In genomic region chr3:88425708-88426420, GRCm38 (mm10) we compare ENCODE assay signal across 10 mouse cellular contexts. TPM values are rescaled to one million over a fixed set of nuclear protein-coding genes. Genes with fewer than 3 reads are reported as not detected.
DNase-seq lines count a peak whose midpoint lies in the region; ATAC-seq and TF ChIP-seq lines count a peak whose summit lies in the region.
"Had no signal": no experiment of that assay in that cellular context is flagged by ENCODE, and none has a peak within 500 bp of the region (broad histone marks: within the 10 kb centered on the region; RNA-seq: fewer than 3 reads in every experiment).

No protein-coding gene starts in this region.

- no peak for DNase-seq in stomach, postnatal 0 days (ENCODE audit: low spot score)
- no peak for DNase-seq in liver, embryonic 11.5 days (ENCODE audit: low spot score)
- no peak for DNase-seq in ovary, postnatal 10 days (ENCODE audit: low spot score)
- no peak for DNase-seq in cerebellum, postnatal 4 days (ENCODE audit: low spot score in 2 of 2)
- DNase-seq in left cerebral cortex, postnatal 4 days: no peak

- intact Hi-C loops in left cerebral cortex, postnatal 4 days (cut with DNase I): no loop called here

- peaks cover 8% of the 10 kb centered on the region for H3K36me3 ChIP-seq in hindbrain, embryonic 13.5 days
- H3K36me3 ChIP-seq in hindbrain, embryonic 12.5 days: peaks cover 6% of the 10 kb centered on the region
- H3K36me3 ChIP-seq in stomach, embryonic 15.5 days: no peaks in the 10 kb centered on the region; the same call in 1 of the 2 replicates
- no peaks in the 10 kb centered on the region for H3K36me3 ChIP-seq in stomach, postnatal 0 days (ENCODE audit: control insufficient read depth, insufficient read depth, low read length)
- H3K36me3 ChIP-seq in liver, embryonic 11.5 days (ENCODE audit: control insufficient read depth, insufficient read depth, low read length): peaks cover 4% of the 10 kb centered on the region; the same call in 1 of the 2 replicates

- no peak for ATAC-seq in hindbrain, embryonic 13.5 days (ENCODE audit: low FRiP score)
- ATAC-seq in hindbrain, embryonic 12.5 days (ENCODE audit: low FRiP score): no peak
- ATAC-seq in stomach, embryonic 15.5 days (ENCODE audit: insufficient read depth, low FRiP score, low read depth): no peak
- no peak for ATAC-seq in stomach, postnatal 0 days (ENCODE audit: low FRiP score, low TSS enrichment)
- ATAC-seq in liver, embryonic 11.5 days (replicated peaks; ENCODE audit: low FRiP score): no peak

- WGBS in hindbrain, embryonic 13.5 days: 89% methylated on average over 10 of the region's 10 CpGs
- 89% methylated on average over 10 of the region's 10 CpGs for WGBS in hindbrain, embryonic 12.5 days
- WGBS in stomach, embryonic 15.5 days: 82% methylated on average over 10 of the region's 10 CpGs
- WGBS in stomach, postnatal 0 days: 76% methylated on average over 10 of the region's 10 CpGs
- WGBS in liver, embryonic 11.5 days: 78% methylated on average over 10 of the region's 10 CpGs

- TF ChIP-seq CTCF in stomach, postnatal 0 days (IDR thresholded peaks at IDR 0.05; ENCODE audit: low read depth): no peak

- no peaks in the 10 kb centered on the region for H3K9me3 ChIP-seq in hindbrain, embryonic 13.5 days
- no peaks in the 10 kb centered on the region for H3K9me3 ChIP-seq in hindbrain, embryonic 12.5 days (replicated peaks)
- H3K9me3 ChIP-seq in stomach, embryonic 15.5 days: no peaks in the 10 kb centered on the region
- H3K9me3 ChIP-seq in stomach, postnatal 0 days (ENCODE audit: control insufficient read depth, low read length): no peaks in the 10 kb centered on the region
- no peaks in the 10 kb centered on the region for H3K9me3 ChIP-seq in liver, embryonic 11.5 days (ENCODE audit: control insufficient read depth, low read length)

- H3K4me3 ChIP-seq in hindbrain, embryonic 13.5 days: no peak overlapping the region
- H3K4me3 ChIP-seq in hindbrain, embryonic 12.5 days: no peak overlapping the region
- H3K4me3 ChIP-seq in stomach, embryonic 15.5 days (replicated peaks): no peak overlapping the region
- H3K4me3 ChIP-seq in stomach, postnatal 0 days (ENCODE audit: low read depth, low read length): no peak overlapping the region
- no peak overlapping the region for H3K4me3 ChIP-seq in liver, embryonic 11.5 days (ENCODE audit: low read depth, low read length)

- H3K4me2 ChIP-seq in hindbrain, embryonic 13.5 days: 0 out of 2 replicates have a peak overlapping the region, but pooled peaks have one; percentile 37
- H3K4me2 ChIP-seq in hindbrain, embryonic 12.5 days (replicated peaks): no peak overlapping the region
- peak overlapping the region; percentile 41 for H3K4me2 ChIP-seq in stomach, embryonic 15.5 days
- H3K4me2 ChIP-seq in stomach, postnatal 0 days (replicated peaks; ENCODE audit: low read depth): no peak overlapping the region
- peak overlapping the region; percentile 91 for H3K4me2 ChIP-seq in liver, embryonic 11.5 days

- no peak for TF ChIP-seq EP300 in stomach, postnatal 0 days (optimal IDR thresholded peaks at IDR 0.05)

- H3K27ac ChIP-seq in hindbrain, embryonic 13.5 days: no peak overlapping the region
- H3K27ac ChIP-seq in hindbrain, embryonic 12.5 days: no peak overlapping the region
- H3K27ac ChIP-seq in stomach, embryonic 15.5 days: no peak overlapping the region
- no peak overlapping the region for H3K27ac ChIP-seq in stomach, postnatal 0 days (replicated peaks)
- H3K27ac ChIP-seq in liver, embryonic 11.5 days (ENCODE audit: low read depth, low read length): no peak overlapping the region

- no peaks in the 10 kb centered on the region for H3K27me3 ChIP-seq in hindbrain, embryonic 13.5 days
- no peaks in the 10 kb centered on the region for H3K27me3 ChIP-seq in hindbrain, embryonic 12.5 days
- no peaks in the 10 kb centered on the region for H3K27me3 ChIP-seq in stomach, embryonic 15.5 days (replicated peaks)
- H3K27me3 ChIP-seq in stomach, postnatal 0 days (ENCODE audit: control insufficient read depth, insufficient read depth, low read length): no peaks in the 10 kb centered on the region
- H3K27me3 ChIP-seq in liver, embryonic 11.5 days (replicated peaks; ENCODE audit: control insufficient read depth, insufficient read depth, low read length): no peaks in the 10 kb centered on the region

- no peak overlapping the region for H3K9ac ChIP-seq in hindbrain, embryonic 13.5 days
- no peak overlapping the region for H3K9ac ChIP-seq in hindbrain, embryonic 12.5 days
- H3K9ac ChIP-seq in stomach, embryonic 15.5 days: no peak overlapping the region
- H3K9ac ChIP-seq in stomach, postnatal 0 days (ENCODE audit: low read length): no peak overlapping the region
- no peak overlapping the region for H3K9ac ChIP-seq in liver, embryonic 11.5 days (ENCODE audit: low read depth, low read length)

- H3K4me1 ChIP-seq in hindbrain, embryonic 13.5 days (replicated peaks): peaks cover 33% of the 10 kb centered on the region
- peaks cover 28% of the 10 kb centered on the region for H3K4me1 ChIP-seq in hindbrain, embryonic 12.5 days
- peaks cover 28% of the 10 kb centered on the region for H3K4me1 ChIP-seq in stomach, embryonic 15.5 days
- H3K4me1 ChIP-seq in stomach, postnatal 0 days (replicated peaks; ENCODE audit: control insufficient read depth, insufficient read depth): peaks cover 7% of the 10 kb centered on the region
- H3K4me1 ChIP-seq in liver, embryonic 11.5 days (replicated peaks; ENCODE audit: control insufficient read depth, insufficient read depth, low read length): peaks cover 24% of the 10 kb centered on the region

RNA-seq across cellular contexts. Expression of gene Slc25a44, which starts 0.9 kb away (rescaled TPM):
- polyA plus RNA-seq in hindbrain, embryonic 13.5 days (2015; fragmentation: Nextera tagmentation; extraction: Ambion mirVana): 32.5 and 32.8 TPM in 2 replicates
- polyA plus RNA-seq in hindbrain, embryonic 12.5 days (2016; fragmentation: Nextera tagmentation; extraction: Ambion mirVana): 24.9 and 25.9 TPM in 2 replicates
- polyA plus RNA-seq in stomach, embryonic 15.5 days (2015; fragmentation: Nextera tagmentation; extraction: Ambion mirVana): 15.7 and 16.0 TPM in 2 replicates
- polyA plus RNA-seq in stomach, postnatal 0 days (2015; fragmentation: Nextera tagmentation; extraction: Ambion mirVana): 9.7 and 9.8 TPM in 2 replicates
- 20.6 and 20.7 TPM in 2 replicates for polyA plus RNA-seq in liver, embryonic 11.5 days (2014; fragmentation: Nextera tagmentation; extraction: Ambion mirVana)
- 10 to 100 TPM; 43.7 to 47.7 TPM for total RNA-seq in left cerebral cortex, postnatal 4 days (2021)

RNA-seq across cellular contexts. Expression of gene Pmf1, which starts 15.7 kb away (rescaled TPM):
- 36.9 and 37.8 TPM in 2 replicates for polyA plus RNA-seq in hindbrain, embryonic 13.5 days (2015; fragmentation: Nextera tagmentation; extraction: Ambion mirVana)
- 73.3 and 82.3 TPM in 2 replicates for polyA plus RNA-seq in hindbrain, embryonic 12.5 days (2016; fragmentation: Nextera tagmentation; extraction: Ambion mirVana)
- polyA plus RNA-seq in stomach, embryonic 15.5 days (2015; fragmentation: Nextera tagmentation; extraction: Ambion mirVana): 115 and 118 TPM in 2 replicates
- polyA plus RNA-seq in stomach, postnatal 0 days (2015; fragmentation: Nextera tagmentation; extraction: Ambion mirVana): 55.6 and 58.1 TPM in 2 replicates
- polyA plus RNA-seq in liver, embryonic 11.5 days (2014; fragmentation: Nextera tagmentation; extraction: Ambion mirVana): 153 and 165 TPM in 2 replicates
- 10 to 100 TPM; 15.7 to 16.0 TPM for total RNA-seq in left cerebral cortex, postnatal 4 days (2021)

RNA-seq across cellular contexts. Expression of gene Sema4a, which starts 35.1 kb away (rescaled TPM):
- 25.5 and 27.4 TPM in 2 replicates for polyA plus RNA-seq in hindbrain, embryonic 13.5 days (2015; fragmentation: Nextera tagmentation; extraction: Ambion mirVana)
- 17.1 and 18.4 TPM in 2 replicates for polyA plus RNA-seq in hindbrain, embryonic 12.5 days (2016; fragmentation: Nextera tagmentation; extraction: Ambion mirVana)
- 22.3 and 25.1 TPM in 2 replicates for polyA plus RNA-seq in stomach, embryonic 15.5 days (2015; fragmentation: Nextera tagmentation; extraction: Ambion mirVana)
- 27.9 and 32.7 TPM in 2 replicates for polyA plus RNA-seq in stomach, postnatal 0 days (2015; fragmentation: Nextera tagmentation; extraction: Ambion mirVana)
- 14.3 and 19.0 TPM in 2 replicates for polyA plus RNA-seq in liver, embryonic 11.5 days (2014; fragmentation: Nextera tagmentation; extraction: Ambion mirVana)
- total RNA-seq in left cerebral cortex, postnatal 4 days (2021): 10 to 100 TPM; 58.1 to 58.4 TPM

RNA-seq across cellular contexts. Expression of gene Bglap, which starts 41.6 kb away (rescaled TPM):
- polyA plus RNA-seq in hindbrain, embryonic 13.5 days (2015; fragmentation: Nextera tagmentation; extraction: Ambion mirVana): not detected in 2 replicates
- polyA plus RNA-seq in hindbrain, embryonic 12.5 days (2016; fragmentation: Nextera tagmentation; extraction: Ambion mirVana): not detected in 2 replicates
- polyA plus RNA-seq in stomach, embryonic 15.5 days (2015; fragmentation: Nextera tagmentation; extraction: Ambion mirVana): 0.58 TPM in 1 of 2 replicates, not detected in the other
- 0.64 TPM in 1 of 2 replicates, not detected in the other for polyA plus RNA-seq in stomach, postnatal 0 days (2015; fragmentation: Nextera tagmentation; extraction: Ambion mirVana)
- not detected in 2 replicates for polyA plus RNA-seq in liver, embryonic 11.5 days (2014; fragmentation: Nextera tagmentation; extraction: Ambion mirVana)
- total RNA-seq in left cerebral cortex, postnatal 4 days (2021): not detected
- total RNA-seq: common myeloid progenitor, adult 5-6 weeks; gastrocnemius, adult 8-10 months had no signal

RNA-seq across cellular contexts. Expression of gene Bglap2, which starts 47.4 kb away (rescaled TPM):
- not detected in 2 replicates for polyA plus RNA-seq in hindbrain, embryonic 13.5 days (2015; fragmentation: Nextera tagmentation; extraction: Ambion mirVana)
- polyA plus RNA-seq in hindbrain, embryonic 12.5 days (2016; fragmentation: Nextera tagmentation; extraction: Ambion mirVana): not detected in 2 replicates
- polyA plus RNA-seq in stomach, embryonic 15.5 days (2015; fragmentation: Nextera tagmentation; extraction: Ambion mirVana): 0.35 and 1.6 TPM in 2 replicates
- polyA plus RNA-seq in stomach, postnatal 0 days (2015; fragmentation: Nextera tagmentation; extraction: Ambion mirVana): 20.1 and 24.9 TPM in 2 replicates
- polyA plus RNA-seq in liver, embryonic 11.5 days (2014; fragmentation: Nextera tagmentation; extraction: Ambion mirVana): not detected in 2 replicates
- total RNA-seq in left cerebral cortex, postnatal 4 days (2021): not detected
- total RNA-seq: common myeloid progenitor, adult 5-6 weeks; gastrocnemius, adult 8-10 months had no signal

Comparison
In these comparisons a context has a peak if more than half of its experiments do, and no peak if none do; other contexts are left out.
1. H3K4me2 ChIP-seq: peak in hindbrain, embryonic 13.5 days (single experiment), stomach, embryonic 15.5 days (single experiment) and liver, embryonic 11.5 days (single experiment); none in hindbrain, embryonic 12.5 days (single experiment) and stomach, postnatal 0 days (single experiment).